Mouse (Mus musculus): ENCODE results near the gene Sap30l.

Sap30l gene

DNA sequence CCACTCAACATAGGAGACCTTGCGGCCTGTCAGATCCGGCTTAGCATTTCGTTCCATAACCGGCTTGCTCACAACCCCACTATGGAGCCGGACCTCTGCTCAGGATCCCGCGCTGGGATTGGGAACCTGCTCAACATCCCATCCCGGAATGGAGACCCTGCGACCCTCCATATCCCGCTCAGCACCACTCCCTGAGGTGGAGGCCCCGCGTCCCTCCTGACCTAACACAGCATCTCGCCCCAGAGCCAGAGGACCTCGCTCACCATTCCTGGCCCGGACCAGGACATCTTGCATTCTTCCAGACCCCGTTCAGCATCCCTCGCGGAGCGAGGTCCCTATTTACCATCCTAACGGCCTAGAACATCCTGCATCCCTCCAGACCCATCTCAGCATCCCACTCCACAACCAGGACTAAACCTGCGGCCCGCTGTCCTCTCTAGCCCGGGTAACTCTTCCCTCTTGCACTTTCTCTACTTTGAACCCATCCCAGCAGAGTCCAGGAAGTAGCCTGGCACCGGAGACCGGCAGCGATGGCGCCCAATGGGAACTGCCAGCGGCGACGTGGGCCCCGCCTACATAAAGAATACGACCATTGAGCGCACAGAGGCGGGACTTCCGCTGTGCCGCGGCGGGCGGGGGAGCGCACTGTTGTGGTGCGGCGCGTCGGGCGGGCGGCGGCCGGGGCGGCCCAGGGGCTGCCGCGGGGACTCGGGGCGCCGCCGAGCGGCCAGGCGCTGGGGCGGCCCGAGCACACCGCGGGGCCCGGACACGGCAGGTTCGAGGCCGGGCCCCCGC is at the start of gene Sap30l:
Gene Sap30l (plus strand): TSS at position 667 of the 795 bp plus-strand sequence.
- peak; percentile 96 for DNase-seq

DNA sequence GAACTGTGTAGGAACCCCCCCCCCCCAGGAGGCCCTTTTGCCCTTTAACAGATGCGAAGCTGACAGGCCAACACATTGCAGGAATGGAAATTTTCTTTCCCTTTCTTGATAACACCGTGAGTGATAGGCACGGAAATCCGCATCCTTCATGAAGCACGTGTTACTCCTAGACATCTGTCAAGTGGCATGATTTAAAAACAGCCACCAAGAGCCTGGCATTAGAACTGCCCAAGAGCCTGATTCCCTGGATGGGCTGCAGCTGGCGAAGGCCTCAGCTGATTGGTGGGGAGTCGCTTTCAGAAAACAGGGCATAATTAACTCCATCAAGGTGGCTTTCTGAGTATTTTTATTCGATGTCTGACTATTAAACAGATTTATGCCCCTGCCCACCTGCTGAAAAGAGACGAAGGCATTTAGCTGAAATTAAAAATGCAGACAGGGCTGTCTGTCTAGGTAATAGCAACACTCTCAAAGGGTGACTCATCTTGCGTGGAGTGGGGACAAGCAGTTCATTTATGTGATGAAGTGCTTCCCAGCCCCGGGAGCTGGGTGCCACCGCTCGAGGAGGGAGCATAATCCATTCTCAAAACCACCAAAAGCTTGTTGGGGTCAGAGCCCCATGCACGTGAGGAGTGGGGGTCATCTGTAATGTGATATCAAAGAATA is 47.8 kb upstream of the Sap30l start:
- DNase-seq: no peak

DNA sequence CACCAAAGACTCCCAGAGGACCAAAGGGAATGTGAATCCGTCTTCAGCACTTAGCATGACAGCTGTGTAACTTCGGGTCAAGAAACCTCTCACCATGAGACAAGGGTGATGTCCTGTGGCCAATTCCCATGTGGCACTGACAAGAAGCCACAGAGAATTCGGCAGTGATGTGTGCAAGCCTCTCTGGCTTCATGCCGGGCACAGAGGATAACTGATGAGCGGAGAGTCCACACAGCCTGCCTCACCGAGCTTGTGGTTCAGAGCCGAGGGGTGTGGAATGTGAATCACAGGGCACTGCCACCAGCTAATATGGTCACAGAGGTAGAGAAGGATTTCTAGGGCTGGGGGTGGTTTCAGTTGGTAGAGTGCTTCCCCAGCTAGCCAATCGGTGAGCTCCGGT is 42.8 kb upstream of the Sap30l start:
- DNase-seq: no peak

DNA sequence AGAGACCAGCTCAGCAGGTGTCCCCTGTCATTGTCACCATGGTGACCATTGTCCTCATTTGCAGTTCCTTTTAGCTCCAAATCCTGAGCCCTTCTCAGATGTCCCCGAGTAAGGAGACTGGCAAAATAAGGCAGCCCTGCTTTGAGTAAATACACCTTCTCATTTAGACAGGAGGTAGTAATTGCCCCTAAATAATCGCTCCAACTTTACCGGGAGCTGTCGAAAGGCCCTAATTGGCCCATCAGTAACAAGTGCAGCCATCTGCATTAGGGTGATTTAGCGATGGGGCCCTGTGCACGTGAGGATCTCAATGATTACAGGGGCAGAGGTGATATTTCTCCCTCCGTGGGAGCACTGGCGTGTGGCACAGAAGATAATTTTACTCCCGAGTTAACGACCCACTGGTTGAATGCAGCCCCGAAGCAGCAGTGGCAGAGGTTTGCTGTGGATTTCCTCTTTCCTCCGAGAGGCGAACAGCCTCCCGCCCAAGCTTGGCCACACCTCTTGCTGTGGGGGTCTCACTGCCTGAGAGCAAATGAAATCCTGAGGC is 40.9 kb upstream of the Sap30l start:
- DNase-seq: no peak

DNA sequence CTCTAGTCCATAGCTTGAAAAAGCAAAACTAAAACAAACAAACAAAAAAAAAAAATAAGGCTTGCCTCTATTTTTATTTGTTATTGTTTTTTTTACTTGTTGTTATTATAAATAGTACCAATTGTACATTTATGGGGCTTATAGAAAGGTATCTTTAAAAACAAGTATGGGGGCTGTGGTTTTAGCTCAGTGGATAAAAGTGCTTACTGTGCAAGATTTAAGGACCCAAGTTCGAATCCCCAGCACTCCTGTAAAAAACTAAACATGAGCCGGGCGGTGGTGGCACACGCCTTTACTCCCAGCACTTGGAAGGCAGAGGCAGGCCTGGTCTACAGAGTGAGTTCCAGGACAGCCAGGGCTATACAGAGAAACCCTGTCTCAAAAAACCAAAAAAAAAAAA is 40.1 kb upstream of the Sap30l start:
- no peak for DNase-seq

DNA sequence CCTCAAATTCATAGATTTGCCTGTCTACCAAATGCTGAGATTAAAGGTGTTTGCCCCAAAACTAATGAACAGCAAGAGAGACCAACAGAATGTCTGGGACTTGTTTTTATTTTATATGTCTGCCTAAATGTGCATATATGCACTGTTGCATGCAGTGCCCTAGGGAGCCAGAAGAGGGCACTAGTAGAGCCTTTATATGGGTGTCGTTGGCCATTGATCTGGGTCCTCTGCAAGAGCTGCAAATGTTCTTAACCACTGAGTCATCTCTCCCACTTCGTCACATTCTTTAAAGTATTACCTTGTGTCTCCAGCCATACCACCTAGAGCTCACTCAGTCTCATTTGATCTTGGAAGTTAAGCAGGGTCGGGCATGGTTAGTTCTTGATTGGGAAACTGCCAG is 37.3 kb upstream of the Sap30l start:
- DNase-seq: no peak

DNA sequence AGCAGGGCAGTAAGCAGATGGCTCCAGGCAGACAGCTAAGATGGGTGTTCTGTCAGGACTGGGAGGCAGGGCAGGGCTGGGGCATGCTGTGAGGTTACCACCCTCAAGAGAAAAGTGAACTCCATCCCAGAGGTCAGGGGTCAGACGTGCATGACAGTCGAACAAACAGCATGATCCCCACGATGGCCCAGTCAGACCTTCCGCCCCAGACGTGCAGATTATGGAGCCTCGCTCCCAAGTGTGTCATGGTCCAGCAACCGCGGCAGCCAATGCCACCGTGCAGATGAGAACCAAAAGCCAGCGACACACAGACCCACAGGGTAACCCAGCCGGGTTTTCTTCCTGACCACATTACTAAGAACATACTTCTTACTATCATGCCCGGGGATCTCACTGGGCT is 34.8 kb upstream of the Sap30l start:
- DNase-seq: no peak

DNA sequence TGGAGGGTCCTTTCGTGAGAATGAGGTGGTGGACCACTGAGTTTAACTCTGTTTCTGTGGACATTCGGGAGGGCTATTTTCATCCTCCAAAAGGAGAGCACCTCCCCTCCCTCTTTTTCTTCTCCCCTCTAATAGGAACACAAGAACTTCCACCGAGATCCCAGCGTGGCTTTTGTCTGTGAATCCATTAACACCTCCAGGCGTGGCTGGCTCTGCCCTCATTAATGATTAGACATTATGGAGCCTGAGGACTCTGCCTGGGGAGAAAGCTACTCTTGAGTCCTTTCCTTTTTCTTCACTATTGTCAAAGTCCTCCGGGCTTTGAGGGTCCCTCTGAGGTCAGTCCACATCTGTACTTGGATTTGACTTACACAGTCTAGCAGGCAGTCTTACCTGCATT is 34.3 kb upstream of the Sap30l start:
- no peak for DNase-seq

DNA sequence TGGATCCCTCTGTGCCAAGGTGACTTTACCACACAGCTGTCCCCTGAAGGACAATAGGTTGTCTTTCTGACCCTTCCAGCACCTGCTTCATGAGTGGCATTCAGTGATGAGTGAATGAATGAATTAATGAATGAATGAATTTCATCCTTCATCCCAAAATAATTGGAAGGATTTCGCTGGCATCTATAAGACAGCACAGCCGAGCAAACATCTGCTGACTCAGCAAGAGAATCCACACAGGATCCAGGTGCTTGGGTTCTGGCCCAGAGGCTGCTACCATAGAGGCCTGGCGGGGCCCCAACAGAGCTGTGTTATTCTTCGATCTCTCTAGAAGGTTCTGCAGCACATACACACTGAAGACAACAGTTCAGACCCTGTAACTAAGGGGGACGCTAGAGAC is 30.7 kb upstream of the Sap30l start:
- DNase-seq: no peak

DNA sequence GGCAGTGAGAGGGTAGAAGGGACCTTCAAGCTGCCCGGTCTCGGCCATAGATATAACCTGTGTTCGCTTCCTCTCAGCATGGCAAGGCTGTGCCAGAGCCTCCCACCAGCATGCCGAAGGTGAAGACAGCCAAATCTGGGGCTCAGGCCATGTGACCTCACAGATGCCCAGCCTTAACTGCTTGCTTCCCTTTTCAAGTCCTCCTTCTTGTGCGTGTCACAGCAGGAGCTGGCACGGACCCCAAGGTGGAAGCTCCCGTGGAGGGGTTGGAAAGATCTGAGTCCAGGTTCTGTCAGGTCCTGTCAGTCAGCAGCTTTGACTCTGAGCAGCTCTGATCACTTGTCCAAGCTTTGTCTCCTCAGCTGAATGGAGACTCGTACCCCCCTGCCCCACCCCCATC is 29.8 kb upstream of the Sap30l start:
- DNase-seq: no peak

DNA sequence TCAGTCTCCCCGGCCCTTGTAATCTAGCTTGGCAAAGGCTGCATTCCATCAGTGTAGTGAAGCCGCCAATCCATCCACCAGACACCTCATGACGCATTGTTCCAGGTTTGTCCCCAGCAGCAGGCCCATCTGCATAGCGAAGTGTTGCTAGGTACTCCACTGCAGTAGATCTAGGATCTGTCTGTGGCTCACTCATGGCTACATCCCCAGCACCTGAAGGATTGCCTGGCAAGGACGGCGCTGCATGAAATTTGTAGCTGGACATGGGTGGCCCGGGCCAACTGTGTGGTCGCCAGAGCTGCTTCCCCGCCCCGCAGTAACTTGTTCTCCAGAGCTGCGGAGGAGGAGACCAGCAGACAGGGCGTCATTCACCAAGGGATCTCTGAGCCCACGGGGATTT is 28.0 kb upstream of the Sap30l start:
- DNase-seq: no peak

DNA sequence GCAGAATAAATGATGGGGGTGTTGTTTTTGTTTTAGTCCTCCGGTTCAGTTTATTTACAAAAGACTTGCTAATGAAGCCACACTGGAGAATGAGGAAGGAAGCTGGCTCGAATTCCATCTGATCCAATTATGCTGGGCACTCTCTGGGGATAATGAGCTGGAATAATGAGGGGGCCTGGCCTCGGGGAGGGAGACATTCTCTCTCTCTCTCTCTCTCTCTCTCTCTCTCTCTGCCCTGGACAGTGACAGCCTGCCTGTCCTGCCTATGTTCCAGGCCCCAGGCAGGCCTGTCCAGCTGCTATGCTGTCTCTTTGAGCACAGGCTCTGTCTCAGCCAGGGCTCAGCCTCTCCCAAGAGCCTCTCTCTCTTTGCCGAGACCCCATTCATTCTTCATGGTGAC is 27.5 kb upstream of the Sap30l start:
- DNase-seq: no peak

DNA sequence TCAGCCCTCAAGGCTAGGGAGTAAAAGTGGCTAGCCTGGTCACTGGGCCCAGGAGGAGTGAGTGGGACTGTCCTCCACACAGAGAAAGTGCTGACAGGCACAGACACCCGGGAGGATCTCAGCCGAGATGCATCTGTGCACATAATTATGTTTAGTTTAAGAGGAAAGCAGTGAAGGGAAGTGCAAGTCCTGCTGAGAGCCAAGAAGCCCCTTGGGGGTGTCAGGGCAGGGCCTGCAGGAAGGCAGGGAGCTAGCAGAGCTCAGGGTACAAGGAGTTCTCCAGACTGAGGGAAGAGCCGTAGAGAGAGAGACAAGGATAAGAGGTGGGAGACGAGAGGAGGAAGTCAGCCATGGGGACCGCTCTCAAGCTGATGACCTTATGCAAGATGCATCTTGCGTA is 25.6 kb upstream of the Sap30l start:
- no peak for DNase-seq

DNA sequence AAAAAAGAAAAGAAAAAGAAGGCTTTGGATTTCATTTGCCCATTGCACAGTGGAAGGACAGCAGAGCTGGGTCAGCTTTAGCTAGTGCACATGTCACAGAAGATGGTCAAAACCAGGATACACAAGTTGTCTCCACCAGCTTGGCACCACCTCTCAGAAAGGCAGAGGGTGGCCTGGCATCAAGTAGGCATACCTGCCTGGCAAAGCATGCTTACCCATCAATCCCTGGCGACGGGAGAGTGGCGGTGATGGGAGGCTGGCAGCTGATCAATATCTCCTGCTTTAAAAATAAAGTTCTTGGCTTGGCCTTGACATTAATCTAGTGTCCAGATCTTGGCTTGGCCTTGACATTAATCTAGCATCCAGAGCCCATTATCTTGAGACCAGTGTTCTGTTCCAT is 24.9 kb upstream of the Sap30l start:
- no peak for DNase-seq

DNA sequence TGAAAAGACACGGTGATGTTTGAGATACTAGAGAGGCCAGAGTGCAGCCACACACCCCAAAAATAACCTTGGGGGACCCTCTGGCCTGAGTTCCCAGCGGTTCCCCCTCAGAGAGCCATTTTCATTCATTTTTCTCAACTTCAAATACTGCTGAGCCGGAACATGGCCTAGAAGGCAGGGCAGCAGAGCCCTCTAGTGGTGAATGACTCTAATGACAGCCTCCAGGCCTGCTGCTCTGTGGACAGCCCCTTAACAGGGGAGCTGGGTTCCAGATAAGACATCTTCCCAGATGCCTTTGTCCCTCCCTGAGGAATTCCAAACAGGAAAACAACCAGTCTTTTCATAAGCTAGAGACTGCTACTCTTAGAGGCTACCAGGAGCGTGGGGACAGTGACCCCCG is 23.1 kb upstream of the Sap30l start:
- DNase-seq: peak; percentile 32

DNA sequence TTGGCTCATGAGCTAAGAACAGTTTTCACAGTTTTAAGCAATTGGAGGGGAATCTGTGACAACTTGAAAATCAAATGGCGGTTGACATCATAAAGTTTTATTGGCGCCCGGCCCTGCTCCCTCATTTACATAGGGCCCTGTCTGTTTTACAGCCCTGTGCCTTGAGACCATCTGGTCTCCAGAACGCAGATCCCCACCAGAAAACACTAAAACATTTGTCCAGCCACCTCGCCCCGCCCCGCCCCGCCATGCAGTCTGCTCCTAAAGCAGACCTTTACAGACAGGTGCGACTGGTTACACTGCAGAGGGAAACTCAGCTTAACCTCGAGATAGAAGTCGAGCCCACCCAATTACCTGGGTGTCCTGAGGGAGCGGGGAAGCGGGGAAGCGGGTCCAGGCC is 21.6 kb upstream of the Sap30l start:
- DNase-seq: no peak

DNA sequence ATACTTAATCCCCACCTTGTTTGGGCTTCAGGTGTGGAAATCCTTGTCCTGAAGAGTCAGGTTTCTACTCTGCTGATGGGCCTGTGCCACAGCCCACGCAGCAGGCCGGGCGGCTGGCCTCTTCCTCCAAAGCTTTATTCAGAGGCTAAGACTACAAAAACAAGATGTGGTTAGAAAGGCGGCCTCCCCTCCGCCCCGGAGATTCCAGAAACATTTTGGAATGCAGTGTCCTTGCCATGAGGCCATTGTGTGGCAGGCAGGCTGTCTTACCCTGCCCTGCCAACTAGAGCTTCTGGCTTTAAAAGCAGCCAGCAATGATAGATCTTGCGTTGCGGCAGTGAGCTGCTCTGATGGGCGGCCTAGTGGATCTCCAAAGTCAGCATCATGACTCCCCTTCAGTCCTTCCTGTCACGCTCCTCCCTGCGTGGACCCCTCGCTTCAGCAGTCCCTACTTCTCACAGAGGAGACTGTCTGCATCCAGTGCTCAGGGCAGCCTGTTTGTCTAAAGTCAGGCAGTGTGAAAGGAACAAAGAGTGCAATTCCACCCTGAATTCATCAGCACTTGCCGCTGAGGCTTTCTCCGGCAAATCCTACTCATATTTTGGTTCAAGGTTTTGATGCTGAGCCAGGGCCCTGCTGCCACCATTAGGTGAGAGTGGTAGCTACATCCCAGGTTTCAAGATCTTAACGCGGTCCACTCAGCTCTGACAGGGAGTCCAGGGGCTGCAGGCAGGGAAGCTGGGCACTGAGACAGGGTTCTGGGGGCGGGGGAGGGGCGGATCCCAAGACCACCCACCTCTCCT is 14.6 kb upstream of the Sap30l start:
- DNase-seq: peak; percentile 49

DNA sequence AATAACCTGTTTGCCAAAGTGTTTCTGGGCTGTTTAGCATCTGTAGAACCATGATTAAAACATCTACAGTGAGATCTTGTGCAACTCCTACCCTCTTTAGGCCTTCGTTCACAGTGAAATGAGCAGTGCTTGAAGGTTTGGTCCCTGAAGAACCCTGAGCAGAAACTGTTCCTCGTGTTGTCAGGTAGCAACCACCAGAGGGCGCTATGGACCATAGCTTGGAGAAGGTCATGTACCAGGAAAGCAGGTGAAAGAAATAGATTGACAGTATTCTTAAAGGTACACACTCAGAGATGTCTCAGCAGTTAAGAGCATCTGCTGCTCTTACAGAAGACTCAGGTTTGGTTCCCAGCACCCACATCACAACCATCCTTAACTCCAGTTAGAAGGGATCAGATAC is 13.5 kb upstream of the Sap30l start:
- peak; percentile 35 for DNase-seq

DNA sequence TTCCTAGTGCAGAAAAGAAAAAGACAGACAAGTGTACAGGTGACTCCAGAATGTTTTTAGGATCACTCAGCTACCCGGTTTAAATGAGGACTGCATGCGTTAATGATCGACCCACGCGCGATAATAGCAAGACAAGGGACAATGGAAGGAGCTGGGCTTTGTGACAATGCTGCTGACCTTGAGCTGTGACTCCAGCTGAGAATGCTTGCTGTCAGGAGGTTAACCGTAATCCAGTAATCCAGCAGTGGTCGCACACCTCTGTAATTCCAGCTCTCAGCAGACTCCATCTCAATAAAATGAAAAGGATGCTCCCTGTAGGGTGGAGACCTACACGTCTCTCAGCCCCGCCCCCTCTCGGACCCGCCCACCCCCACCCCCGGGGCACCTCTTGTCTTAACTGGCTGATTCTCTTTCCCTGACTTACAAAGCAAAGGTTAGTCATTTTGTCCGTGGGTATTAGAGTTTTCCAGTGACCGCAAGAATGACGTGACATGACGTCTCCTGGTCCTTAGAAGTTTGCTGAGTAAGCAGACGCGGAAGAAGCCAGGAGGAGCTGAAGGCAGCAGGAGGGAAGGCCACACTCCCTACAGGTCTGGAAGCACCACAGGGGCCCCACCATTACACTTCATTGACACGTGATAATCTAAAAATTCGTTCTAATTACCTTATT is 10.4 kb upstream of the Sap30l start:
- DNase-seq: no peak

DNA sequence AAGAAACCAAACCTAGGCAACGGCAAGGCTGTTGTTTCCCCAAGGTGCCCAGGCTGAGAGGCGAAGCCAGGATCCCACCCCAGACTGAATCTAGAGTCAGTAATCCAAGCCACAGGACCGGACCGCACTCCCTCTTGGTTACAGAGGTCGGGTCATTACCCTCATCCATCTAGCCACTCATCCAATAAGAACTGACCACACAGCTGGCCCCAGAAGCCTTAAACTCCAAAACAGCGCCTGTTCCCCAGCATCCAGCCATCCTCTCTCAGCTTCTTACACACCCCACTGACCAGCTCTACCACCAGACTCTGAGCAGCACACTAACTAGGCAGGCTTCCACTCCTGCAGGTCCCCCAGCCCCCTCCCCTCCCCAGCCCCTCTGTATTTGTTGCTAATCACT is 6.4 kb upstream of the Sap30l start:
- no peak for DNase-seq

DNA sequence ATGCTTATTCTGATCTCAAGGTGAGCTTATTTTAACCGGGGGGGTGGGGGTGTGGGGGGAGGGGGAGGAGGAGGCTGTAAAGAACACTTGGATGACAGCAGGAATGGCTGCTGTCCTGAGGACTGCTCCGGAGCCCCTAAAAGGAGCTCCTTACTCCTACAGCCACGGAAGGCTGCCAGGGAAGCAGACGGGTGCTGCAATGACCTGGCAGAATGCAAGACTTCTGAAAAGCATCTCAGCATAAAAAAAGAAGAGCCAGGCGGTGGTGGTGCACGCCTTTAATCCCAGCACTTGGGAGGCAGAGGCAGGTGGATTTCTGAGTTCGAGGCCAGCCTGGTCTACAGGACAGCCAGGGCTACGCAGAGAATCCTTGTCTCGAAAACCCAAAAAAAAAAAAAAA is 3.6 kb upstream of the Sap30l start:
- DNase-seq: no peak

DNA sequence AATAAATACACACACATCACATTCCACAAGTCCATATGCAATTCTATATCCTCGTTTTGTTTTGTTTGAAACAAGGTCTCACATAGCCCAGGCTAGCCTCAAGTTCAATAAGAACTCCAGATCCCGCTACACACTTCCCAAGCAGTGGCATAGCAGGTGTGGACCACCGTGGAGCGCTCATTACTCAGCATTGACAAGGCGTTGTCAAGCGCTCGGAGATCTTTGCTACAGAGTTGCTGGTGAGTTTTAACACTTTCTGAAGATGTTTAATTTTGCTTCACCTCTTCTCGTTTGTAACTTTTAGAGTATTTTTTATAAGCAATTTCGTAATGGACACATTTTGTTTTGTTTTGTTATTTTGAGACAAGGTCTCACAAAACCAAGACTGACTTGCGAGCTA is 2.0 kb upstream of the Sap30l start:
- DNase-seq: no peak

Measured in cerebellum, adult 11 months (tissue).